Mouse (Mus musculus) heart, adult 2 months (tissue): ENCODE measurements around the gene Fbll1.

Experiments
- EP300 ChIP-seq: fragments of 200-500 bp; IDR thresholded peaks from 2 replicates; pipeline ENCODE4 v1.6.1; 2011; ENCODE audit warnings: low read depth, low read length, control low read depth; ENCODE audit not compliant: insufficient read depth
- POLR2A ChIP-seq: fragments of 200-500 bp; IDR thresholded peaks from 2 replicates; pipeline ENCODE4 v1.6.1; 2011; ENCODE audit warnings: mild to moderate bottlenecking, low read depth, low read length, control low read depth; ENCODE audit not compliant: insufficient read depth

DNA sequence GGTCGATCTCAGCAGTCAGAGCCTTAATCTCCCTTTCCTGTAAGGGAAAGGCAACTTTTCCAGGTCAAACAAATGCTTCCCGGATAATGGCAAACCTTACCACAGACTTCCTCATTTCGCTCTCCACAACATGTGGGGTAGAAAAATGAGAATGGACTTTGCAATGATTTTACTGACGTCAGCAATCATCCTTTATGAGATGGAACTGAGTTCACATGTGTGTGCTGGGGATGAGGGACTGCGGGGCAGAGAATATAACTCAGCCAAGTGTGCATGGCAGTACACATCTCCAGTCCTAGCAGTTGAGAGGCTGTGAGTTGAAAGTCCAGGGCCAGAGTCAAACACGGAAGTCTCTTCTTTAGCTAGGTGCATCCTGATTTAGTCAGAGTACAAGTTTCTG is 34.6 kb upstream of the Fbll1 start:
- TF ChIP-seq POLR2A (no peak), EP300 (no peak)
